Mouse (Mus musculus) neutrophil, adult 59 days (primary cell): ENCODE data around the gene Tsg101. TPM values are rescaled to one million over a fixed set of nuclear protein-coding genes. Genes with fewer than 3 reads are reported as not detected.

Experiments used
- total RNA-seq, 2 experiments: library from RNA; stranded (reverse); gene quantifications; 1 replicate in 1 of 2; 2 replicates in 1 of 2; pipeline ENCODE4 v1.2.4; 2023

The Tsg101 gene
- 10 to 100 TPM; 49.7 to 52.7 TPM for total RNA-seq

DNA sequence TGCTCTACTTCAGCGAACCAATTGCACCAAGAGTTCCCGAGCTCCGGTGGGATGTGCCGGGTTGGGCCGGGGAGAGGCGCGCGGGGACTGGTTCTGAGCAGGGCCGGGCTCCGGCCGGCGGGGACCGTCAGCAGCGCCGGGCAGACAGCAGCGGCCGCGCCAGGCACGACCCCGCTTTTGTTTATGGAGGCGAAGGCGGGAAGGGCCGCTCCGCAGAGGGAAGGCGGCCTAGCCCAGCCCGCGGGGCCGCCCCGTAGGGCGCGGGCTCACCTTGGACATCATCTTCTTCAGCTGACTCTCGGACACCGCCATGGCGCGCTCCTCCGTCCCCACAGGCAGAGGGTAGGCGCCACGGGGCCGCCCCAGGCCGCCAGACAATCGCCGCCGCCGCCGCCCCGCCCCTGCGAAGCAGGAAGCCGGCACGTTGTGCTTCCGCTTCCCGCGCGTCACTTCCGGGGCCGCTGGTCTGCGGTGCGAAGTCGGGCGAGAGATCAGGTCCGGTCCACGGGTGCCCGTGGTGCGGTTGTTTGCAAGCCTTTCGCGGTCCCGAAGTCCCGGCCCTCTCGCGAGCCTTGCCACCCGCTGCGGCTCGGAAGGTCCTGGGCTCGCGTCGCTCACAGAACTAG is at the start of gene Tsg101:
Tsg101 (minus strand) TSS at position 419 of the 626 bp plus-strand sequence.

DNA sequence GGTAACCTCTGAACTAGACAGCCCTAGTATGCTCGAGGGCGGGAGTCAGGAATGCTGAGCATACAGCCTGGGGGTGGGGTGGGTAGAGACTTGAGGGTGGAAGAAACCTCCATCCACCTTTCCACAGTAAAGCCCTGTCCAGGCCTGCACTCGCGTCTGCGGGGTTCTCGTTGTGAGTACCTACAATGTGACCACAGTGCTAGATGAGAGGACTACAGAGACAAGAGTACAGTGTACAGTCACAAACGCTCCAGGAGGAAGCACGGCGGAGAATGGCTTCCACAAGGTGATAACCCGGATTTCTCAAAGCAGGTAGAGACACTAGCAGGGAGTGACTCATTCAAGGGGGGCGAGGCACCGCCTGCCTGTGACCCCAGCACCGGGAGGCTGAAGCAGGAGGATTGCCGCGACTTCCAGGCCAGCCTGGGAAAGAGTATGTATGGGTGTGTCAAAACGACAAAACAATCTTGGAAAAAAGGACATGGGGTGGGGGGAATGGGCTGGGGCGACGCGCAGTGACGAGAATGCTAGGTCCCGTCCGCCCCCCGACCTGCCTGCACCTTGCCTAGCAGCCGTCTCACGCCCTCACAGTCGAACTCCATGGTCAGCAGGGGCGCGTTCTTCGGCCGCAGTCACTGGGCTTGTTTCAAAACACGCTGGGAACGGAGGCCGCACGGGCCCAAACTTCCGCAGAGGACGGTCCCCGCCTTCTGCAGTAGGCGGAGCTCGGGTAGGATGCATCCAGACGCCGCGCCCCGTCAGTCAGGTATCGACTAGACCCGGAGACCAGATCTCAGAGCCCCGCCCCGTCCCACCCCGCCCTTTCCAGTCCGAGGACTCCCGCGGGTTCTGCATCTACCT is 38.3 kb upstream of the Tsg101 start, which contains the start of gene Uevld:
Uevld (minus strand) TSS at position 697 of the 861 bp plus-strand sequence.

DNA sequence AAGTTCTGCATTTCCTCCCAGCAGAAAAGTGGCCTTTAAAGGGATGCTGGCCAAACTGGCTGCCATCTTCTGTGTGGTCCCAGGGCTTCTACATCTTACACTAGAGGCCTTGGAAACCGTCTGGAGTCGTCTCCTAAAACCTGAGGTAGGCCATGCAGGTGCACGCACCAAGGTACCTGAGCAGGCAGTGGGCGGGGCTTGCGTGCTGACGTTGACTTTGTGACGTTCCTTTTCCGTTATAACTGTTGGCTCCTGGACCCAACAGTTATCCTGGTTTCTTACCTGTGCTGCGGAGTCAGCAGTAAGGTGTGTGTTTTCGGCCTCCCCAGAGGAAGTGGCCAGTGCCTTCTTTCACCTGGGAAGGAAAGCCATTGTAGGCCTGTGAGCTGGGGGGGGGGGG is 58.8 kb downstream of the Tsg101 start, which contains the start of gene Ldhc:
Ldhc (plus strand) TSS at position 208 of the 400 bp plus-strand sequence.

DNA sequence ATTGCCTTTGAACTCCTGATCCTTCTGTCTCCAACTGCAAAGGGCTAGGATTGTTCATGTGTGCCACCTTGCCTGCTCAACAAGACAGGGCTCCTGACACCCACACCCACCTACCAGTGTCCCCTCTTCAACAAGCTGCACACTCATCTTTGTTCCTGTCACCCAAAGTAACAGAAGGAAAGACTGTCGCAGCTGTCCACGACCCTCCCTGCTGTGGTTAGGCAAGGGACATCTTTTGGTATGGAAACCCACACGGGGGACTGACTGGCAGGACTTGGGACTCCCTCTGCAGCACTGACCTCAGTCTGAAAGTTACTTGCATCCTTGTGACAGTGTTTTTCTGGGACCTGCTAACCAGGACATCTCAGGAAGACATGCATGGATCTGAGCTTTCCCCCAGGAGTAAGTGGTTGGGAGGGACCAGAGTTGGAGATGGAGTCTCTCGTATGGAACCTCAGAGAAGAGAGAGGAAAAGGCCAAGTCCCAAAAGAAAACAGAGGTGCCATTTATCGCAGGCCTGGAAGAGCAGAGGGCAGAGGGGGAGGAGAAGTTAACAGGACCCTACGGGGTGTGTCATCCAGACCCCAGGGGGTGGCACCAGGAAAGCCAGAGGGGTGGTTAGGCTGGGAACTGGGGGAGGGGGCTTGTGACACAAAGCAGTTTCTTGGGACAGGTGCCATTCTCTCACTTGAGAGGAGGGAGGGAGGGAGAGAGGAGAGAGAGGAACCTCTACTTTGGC is 78.8 kb downstream of the Tsg101 start, which contains the start of gene Ldha:
Ldha (plus strand) TSS at position 689 of the 739 bp plus-strand sequence.

Other genes starting within 250 kb of the Tsg101 start
- not detected for gene Tph1, start 247.4 kb downstream of the Tsg101 start, total RNA-seq
- gene Saal1, start 209.3 kb downstream of the Tsg101 start, total RNA-seq = 1 to 10 TPM; 6.3 to 8.9 TPM
- gene Saa3, start 204.3 kb downstream of the Tsg101 start, total RNA-seq = under 1 TPM; 0.46 to 0.76 TPM
- gene Saa4, start 187.4 kb downstream of the Tsg101 start, total RNA-seq = not detected
- not detected for gene Saa1, start 177.0 kb downstream of the Tsg101 start, total RNA-seq
- not detected for gene Saa2, start 168.2 kb downstream of the Tsg101 start, total RNA-seq
- 10 to 100 TPM; 33.9 to 37.3 TPM for gene Hps5, start 123.9 kb downstream of the Tsg101 start, total RNA-seq
- 10 to 100 TPM; 29.5 to 37.0 TPM for gene Gtf2h1, start 123.9 kb downstream of the Tsg101 start, total RNA-seq
- gene Ldha, start 78.5 kb downstream of the Tsg101 start, total RNA-seq = 100 to 1,000 TPM; 360 to 389 TPM
- 1 to 10 TPM in 1 of 2 experiments, not detected in 1; 2.0 TPM for gene Ldhc, start 58.8 kb downstream of the Tsg101 start, total RNA-seq
- 10 to 100 TPM; 10.3 to 11.4 TPM for gene Uevld, start 38.6 kb upstream of the Tsg101 start, total RNA-seq
- gene Gm9999, start 63.6 kb upstream of the Tsg101 start, total RNA-seq = not detected
- 10 to 100 TPM; 58.3 to 64.5 TPM for gene Spty2d1, start 88.4 kb upstream of the Tsg101 start, total RNA-seq
- 1 to 10 TPM; 6.3 to 8.7 TPM for gene Tmem86a, start 130.6 kb upstream of the Tsg101 start, total RNA-seq
- gene Ptpn5, start 213.7 kb upstream of the Tsg101 start, total RNA-seq = not detected